Mouse (Mus musculus): ENCODE results near the gene Piwil1.

- no peak for TF ChIP-seq POLR2A (IDR thresholded peaks at IDR 0.05; ENCODE audit: insufficient read depth, low read length)
- TF ChIP-seq CTCF (IDR thresholded peaks at IDR 0.05; ENCODE audit: low read depth, low read length), result no peak
- TF ChIP-seq EP300 (IDR thresholded peaks at IDR 0.05; ENCODE audit: insufficient read depth, low read depth, low read length), result no peak
Observed at GRCm38 (mm10) chr5:128662881-128663280, 39.4 kb upstream of the Piwil1 start.

Data from ES-Bruce4 (cell line).